Mouse (Mus musculus): ENCODE data around the gene Exoc6b.

Exoc6b gene

DNA sequence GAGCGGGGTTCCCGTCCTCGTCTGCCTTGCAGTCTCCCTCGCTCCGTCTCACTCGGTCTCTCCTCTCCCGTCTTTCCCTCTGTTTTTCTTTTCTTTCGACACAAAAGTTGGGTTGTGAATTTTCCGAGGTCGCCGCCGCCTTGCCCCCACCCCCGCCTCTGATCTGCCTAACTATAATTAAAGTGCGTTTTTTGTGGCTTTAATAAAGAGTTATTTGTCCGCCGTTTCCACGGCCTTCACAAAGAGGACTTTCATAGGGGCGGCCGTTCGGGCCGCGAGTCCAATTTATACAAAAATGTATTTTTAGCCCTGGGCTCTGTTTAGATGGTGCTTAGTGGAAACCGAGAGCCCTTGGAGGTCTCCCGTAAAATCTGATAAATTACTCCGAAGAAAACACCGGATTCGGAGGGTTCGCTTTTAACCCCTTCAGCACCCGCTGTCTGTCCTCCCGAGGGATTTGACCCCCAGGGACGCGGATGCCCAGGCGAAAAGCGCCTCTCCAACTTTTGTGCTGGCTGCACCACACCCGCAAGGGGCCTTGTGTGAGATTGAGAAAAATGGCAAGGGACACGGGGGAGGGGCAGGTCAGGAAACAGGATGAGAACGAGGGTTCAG is 483.5 kb downstream of the Exoc6b start:
- DNase-seq (ENCODE audit: low read depth, low spot score): no peak

DNA sequence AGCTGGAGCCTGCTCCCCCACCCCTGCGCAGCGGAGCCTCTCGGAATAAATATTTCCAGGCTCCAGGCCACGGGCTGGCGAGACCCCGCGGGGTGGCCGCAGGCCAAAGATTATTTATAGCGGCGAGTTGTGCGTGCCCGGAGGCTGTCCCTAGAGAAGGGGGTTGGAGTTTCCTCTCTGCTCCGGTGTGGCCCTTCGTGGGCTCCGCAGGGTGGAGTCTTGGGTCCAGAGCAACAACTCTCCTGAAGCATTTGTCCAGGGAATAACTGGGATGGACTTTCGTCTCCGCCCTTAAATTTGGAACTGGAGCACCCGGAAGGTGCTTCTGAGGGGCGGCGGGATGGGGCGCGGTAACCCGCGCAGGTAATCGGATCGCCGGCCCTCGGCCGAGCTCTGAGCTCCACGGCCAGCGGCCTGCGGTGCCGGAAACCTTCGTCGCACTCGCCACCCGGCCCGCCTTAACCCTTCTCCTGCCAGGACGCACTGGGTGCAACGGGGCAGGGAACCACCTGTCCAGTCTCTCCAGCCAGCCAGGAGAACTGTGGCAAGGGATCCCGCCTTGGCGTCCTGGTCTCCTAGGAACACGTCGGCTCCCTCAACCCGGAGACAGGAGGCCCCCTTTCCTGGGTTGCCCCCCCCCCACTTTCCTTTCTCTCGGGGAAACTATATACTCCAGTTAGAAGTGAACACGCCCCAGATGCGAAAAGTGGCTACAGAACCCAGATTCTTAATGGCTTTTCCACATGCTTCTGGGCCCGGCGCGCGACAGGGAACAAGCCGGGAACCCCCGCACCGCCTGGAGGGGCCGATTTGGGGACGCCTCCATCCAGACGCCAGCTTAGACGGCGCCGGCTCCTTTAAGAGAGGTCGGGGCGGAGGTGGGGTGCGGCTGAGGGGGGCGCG is 484.3 kb downstream of the Exoc6b start:
- DNase-seq (ENCODE audit: low read depth, low spot score): peak; percentile 40

DNA sequence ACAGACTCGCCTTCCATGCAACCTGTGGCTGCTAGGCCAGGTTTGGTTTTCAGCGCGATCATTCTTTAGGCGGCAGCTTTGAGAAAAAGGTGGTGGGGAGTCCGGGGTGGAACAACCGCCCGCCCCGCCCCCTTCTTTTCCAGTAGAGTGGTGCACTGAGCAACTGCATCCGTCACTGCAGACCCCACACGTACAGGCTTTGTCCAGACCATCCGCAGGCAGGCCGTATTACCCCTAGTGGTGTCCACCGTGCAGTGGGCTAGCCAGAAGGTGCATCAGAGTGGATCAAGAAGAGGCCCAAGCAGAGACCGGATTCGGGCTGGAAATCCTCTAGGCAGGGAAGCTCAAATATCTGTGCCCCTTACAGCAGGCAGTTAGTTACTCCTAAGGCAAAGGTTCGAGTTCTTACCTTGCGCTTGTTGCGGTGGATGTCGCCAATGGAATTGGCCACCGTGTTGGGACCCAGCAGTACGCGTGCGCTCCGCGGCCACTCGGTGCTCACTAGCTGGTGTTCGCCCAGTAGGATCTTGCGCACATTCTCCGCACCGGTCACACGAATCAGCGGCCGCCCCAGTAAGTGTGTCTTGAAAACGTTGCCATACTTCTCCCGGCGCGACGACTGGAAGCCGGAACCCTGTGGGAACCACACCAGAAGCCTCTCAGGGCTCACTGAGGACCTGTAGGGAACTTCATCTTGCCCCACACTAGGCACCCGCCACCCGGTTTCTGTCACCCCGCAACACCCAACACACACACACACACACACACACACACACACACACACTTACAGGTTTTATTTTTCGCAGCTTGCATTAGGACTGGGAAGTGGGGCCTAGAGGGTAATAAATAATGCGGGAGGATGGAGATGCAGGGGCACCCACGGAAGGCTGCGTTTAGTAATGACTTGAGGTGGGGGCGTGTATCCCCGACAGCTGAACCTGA is 485.2 kb downstream of the Exoc6b start:
- peak; percentile 60 for DNase-seq (ENCODE audit: low read depth, low spot score)

DNA sequence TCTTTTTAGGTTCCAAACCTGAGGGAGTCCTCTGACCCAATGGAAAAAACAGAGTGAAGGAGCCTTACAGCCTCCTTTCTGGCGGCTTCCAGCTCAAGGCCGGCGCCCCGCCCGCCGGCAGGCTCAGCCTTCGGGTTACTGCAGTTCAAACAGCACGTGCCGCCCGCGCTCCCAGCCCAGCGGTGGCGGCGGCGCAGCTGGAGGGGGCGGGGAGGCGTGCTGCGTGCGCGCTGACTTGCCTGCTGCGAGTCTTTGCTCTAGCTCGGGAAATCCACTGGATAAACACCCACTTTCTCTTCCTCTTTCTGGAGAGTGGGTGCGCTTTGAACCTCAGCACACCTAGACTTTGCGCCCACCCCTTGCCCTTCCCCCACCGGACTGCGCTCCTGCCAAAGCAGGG is 485.9 kb downstream of the Exoc6b start:
- peak; percentile 92 for DNase-seq (ENCODE audit: low read depth, low spot score)

DNA sequence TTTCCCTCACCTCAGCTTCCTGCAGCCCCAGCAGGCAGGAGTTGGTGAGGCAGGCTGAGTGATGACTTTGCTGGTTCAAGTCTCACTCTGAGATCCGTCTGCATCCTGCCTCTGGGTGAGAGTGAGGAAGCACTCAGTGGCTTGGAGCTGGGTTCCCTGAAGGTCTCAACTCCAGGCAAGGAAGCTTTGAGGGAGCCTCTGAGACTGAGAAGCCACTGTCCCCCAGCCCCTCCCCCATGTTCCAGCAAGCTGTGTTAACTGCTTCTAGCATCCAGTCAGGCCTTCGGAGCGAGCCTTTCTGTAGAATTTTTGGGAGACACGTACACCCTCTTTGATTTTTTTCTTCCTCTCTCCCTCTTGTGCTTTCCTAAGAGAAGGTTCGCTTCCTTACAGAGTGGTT is 486.5 kb downstream of the Exoc6b start:
- DNase-seq (ENCODE audit: low read depth, low spot score): no peak

DNA sequence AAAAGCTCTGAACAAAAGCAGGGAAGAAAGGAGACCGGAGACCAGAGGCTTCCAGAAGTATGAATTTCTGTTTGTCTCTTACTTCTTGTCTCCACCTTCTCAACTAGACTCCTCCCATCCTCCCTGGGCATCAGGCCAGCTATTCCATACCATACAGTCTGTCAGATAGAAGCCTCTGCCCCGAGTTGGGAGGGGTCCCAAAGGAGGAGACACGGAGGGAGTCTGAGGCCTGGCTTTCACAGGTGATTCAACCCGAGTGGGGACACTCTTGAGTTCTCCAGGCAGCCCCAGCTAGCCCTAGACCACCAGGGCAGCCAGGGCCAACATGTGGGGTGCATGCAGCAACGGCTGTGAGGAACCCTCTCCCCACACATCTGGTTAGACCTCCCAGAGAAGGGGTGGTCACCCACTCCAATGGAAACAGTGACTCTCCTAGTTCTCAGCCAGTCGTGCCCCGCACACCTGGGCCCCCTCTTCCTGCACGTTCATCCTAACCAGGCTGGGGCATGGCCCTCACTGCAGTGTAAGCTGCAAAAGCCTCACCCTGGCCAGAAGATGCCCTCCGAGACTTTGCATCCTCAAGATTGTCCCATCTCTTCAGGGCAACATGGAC is 487.4 kb downstream of the Exoc6b start:
- no peak for DNase-seq (ENCODE audit: low read depth, low spot score)

DNA sequence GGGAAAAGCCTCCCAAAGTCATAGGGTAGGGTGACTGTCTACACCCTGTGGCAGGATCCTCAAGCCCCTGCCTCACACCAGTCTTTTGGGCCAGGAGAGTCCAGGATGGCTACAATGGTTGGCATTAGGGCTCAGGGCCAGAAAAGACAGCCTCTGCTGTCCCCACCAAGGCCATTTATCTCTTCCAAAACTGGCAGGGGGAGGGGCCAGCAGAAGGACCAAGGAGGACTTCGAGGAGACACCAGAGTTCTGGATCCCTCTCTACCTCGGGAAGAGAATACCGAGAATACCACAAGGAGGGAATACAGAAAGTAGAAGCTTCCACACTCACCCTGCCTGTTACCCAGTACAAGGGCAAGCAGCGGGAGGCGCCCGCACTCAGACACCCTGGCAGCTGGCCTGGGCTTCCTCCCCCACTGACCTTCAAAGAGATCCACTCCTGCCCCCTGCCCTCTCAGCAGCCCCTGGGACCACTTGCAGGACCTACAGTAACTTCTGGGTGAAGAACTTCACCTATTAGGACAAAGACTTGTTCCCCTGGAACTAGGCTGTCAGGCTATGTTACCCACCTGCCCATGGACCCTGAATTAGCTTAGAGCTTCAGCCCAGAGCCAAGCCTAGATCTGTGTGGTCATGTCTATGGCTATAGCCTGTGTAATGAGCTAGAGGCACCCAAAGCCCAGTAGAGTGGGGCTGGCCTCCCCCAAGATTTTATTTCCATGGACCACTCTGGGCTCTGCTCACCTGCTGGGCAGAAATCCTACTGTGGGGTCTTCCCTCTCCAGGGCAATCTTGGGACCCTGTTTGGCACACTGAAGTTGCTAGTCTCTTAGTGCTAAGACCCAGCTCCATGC is 488.1 kb downstream of the Exoc6b start:
- DNase-seq (ENCODE audit: low read depth, low spot score): no peak

DNA sequence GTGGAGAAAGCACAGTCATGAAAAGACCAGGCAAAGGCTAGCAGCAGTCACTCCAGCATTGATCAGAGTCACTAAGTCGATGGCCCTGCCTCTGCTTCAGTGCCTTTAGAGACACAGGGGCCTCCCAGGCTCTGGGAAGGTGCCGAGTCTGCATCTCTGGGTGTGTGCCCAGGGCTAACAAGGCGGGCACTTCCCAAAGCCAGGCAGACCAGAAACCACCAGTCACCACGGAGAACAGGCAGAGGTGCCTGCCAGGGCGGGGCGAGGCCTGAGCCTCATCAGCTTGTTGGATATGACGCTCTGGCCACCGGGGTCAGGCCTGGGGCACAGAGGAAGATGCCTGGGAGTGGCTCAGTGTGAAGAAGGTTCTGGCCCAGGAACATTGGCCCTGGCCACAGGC is 489.8 kb downstream of the Exoc6b start:
- no peak for DNase-seq (ENCODE audit: low read depth, low spot score)

DNA sequence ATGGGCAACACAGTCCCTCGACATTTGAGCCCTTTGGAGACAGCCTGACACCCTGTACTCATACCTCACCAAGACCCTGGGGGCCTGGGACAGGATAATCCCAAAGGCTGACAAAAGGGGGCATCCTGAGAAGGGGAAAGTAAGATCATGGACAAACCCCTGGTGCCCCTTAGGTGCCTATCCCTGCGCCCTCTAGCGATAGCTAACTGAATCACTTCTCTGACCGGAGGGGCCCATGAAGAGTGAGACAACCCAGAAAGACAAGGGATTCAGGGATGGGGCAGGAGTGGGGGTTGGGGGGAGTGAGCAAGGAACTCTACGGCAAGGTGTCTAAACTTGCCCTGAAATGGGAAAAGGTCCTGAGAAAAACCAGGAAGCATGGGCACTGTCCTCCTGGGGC is 490.4 kb downstream of the Exoc6b start:
- DNase-seq (ENCODE audit: low read depth, low spot score): peak; percentile 59

DNA sequence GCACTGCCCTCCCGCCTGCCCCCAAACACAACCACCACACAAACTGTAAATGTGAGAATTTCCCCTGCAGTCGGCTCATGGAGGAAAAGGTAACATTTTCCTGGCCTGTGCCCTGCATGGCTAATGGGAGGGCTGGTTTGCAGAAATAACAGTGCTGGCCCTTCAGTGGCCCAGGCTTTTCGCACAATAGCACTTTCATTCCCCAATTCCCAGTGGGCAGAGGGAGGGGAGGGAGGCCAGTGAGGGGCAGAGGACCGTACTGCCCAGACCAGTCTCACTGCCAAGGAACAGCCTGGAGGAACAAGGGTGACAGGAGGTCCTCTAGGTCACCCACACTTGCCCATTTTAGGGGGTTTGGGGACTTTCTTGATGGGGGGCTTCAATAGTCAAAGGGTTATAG is 491.4 kb downstream of the Exoc6b start:
- no peak for DNase-seq (ENCODE audit: low read depth, low spot score)

DNA sequence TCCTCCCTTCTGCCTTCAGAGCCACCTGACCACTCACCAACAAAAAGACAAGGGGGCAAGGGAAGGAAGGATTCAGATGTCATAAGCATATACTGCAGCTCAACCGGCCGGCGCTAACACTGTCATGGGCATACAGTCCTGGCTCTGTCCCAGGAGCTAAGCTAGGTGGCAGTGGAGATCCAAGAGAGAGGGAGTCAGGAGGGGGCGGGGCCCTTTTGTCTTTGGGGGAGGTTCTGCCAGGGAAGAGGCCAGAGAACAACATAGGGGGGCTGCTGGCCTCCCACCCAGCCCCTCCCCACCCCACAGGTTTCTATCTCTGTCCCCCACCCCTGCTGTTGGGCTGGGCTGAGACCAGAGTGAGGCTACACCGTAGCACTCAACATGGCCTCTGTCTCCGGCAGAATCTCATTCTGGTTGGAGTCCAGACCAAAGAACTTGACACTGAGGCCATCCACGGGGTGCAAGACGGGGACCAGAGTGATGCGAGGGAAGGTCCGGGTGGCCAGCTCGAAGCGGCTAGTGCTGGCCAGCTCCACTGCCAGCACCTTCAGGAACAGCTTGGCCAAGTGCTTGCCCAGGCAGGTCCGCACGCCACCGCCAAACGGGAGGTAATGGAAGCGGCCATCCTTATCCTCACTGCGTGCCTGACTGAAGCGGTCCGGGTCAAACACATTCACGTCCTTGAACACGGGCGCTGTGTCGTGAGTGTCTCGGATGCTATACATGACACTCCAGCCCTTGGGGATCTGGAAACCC is 495.2 kb downstream of the Exoc6b start:
- DNase-seq (ENCODE audit: low read depth, low spot score): peak; percentile 72

DNA sequence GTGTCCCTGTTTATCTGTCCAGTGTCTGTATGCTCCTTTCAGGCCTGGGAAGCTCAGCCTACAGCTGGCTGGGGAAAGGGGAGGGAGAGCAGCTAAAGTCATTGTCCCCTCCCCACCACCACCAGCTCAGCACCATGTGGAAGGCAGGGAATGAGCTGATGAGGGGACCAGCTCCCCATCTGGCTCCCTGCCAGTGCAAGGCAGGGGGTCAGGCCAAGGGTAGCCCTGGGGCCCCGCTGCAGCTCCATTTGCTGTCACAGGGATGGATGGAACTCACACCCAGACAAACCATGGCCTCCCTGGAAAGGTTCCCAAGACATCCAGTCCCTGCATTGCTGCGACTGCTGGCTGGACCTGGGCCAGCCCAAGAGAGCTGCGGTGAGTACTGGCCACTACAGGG is 499.3 kb downstream of the Exoc6b start:
- no peak for DNase-seq (ENCODE audit: low read depth, low spot score)

DNA sequence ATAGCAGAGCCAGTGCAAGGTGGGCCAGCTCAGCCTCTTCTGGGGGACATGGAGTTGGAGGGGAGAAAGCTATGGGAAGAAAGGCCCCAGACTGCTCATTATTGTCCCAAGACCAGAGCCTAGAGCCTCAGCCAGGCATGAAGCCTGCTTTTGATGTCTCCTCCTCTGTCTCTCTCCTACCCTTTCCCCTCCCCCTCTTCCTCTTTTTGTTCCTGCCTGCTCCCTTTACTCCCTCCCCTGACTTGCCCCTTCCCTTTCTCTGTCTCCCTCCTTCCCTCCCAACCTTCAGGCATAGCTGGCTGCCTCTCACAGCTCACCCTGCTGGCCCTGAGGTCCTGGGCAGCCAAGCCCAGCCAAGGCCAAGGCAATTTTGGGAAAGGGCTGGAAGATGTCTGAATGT is 499.7 kb downstream of the Exoc6b start:
- no peak for DNase-seq (ENCODE audit: low read depth, low spot score)

DNA sequence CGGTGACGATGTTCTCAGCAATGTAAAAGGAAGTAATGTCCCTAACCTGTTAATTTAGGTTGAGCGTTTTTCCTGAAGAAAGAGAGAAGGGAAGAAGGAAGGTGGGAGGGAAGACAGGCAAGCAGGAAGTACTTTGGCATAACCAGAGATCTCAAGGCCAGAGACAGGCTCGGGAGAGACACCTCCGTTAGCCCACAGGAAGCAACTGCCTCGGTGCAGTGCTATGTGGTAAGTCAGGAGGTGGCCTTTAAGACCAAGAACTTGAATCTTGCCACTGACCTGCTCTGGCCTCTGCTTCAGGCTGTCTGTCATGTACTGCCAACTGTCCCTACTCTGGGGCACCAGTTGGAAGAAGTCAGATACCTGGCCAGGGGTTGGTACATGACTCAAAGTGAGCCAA is 500.4 kb downstream of the Exoc6b start:
- DNase-seq (ENCODE audit: low read depth, low spot score): no peak
